Mouse (Mus musculus) embryo, embryonic 10 days (tissue): ENCODE measurements around the gene Shc1.

Experiments used
- DNase-seq: peaks from one replicate; pipeline ENCODE4 v3.0.0-alpha.2; 2015; ENCODE audit warnings: low spot score

Shc1 gene

DNA sequence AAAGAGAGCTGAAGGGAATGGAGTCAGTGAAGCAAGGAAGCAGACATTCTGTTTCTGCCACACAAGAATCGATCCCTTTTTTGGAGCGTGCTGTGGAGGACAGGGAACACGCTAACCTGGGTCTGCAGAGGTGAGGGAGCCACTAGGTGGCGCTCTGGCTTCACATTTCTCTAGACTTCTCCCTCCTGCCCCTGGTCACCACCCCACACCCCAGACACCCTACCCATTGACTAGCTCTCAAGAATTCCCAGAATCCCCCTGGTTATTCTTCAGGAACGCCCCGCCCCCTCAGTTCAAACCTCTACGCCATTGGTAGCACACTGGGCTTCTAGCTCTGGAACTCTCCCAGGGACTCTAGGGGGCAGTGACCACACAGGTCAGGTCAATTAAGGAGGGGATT, 31.3 kb downstream of the Shc1 start:
- DNase-seq = peak; percentile 74

- DNase-seq = no peak
These were observed 33.7 kb downstream of the Shc1 start for GRCm38 (mm10) chr3:89451916-89452315.

DNA sequence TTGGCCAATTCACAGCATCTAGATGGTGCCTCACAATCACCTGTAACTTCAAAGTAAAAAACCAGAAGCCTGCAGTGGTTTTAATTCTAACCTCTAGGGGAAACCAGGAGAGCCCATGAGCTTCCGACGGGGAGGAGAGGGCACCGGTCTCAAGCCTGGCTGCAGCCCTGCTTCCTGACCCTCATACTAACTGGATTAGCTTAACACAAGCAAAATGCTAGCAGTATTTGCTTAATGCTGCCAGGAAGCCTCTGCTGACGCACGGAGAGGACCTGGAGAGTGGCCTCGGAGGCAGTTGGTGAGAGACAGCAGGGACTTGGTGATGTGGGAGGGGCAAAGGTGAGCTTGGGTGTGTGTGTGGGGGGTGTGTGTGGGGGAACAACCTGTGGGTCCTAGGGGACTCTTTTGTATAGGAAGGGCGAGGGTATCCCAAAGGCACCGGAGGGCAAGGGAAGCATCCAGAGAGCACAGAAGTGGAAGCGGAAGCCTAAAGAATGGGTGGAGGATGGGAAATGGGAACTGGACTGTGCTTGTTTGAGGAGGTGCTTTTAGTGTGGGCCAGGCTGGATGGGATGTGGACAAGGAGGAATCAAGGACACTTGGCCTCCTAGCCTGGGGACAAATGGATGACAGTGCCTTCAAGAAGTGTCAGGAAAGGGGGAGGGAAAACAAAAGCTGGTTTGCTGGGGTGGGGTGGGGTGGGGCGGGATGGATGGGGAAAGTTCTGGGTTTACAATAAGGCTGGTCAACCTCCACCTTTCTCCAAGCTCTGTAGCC, 36.3 kb downstream of the Shc1 start, which contains the start of gene Pmvk:
Pmvk (plus strand) TSS at position 141 of the 777 bp plus-strand sequence.
- DNase-seq = no peak

GRCm38 (mm10) chr3:89455786-89456285, 37.6 kb downstream of the Shc1 start:
- no peak for DNase-seq

- DNase-seq = peak; percentile 91
These were observed 38.8 kb downstream of the Shc1 start for GRCm38 (mm10) chr3:89456726-89457665.

DNA sequence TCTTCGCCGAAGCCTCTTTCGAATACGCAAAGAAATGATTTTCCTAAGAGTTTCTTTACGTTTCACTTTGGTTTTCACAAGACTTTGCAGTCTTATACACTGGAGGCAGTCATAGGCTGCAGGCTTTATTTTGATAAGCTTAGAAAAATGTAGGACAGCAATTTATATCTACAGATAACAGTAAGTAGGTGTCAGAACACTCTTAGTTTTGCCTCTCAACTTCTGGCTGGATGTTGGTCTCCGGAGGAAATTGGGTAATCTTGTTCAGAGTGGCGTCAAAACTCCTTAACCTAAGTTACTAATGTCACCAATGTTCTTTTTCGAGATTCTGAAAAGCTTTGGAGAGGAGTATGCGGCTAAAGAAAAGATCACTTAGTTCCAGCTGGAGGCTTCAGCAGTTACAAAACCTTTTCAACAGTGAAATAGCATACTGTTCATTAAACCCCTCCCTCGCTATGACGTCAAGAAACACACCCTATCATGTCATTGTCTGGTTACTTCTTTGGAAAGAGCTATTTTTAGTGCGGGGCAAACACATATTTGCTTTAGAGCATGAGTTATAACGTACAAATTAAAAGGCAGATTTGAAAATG, 40.2 kb downstream of the Shc1 start:
- no peak for DNase-seq

DNA sequence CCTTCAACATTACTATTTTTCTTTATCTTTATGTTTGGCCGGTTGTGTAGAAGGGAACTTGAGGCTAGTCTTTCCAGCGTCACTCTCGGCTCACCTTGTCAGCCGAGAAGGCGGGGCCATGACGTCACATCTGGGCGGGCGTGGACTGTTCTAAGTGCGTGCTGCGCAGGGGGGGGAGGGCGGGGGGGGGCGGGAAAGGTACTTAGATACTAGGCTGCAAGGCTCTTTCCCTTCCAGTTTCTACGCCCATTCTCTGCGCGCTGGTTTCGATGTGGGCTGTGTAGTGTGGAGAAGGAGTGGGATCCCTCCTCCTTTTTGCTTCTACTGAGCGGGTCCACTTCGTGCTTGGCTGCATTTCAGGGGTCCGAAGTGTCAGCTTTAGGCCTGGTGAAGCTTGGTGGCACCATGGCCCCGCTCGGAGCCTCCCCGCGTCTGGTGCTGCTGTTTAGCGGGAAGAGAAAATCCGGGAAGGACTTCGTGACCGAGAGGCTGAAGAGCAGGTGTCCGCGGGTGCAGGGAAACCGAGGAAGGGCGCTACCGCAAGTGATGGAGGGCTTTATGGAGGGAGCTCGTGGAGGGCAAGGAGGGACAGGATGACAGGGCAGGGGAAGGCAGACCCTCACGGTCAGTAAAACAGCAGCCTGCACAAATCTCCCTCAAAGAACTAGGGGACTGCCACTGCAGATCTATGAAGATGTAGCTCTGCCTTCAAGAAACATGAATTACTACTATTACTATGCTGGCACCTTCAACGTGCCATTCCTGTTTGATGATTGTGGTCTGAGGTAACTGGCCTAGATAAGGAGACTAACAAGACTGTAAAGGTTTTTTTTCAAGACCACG, 40.9 kb downstream of the Shc1 start:
- peak; percentile 97 for DNase-seq

DNA sequence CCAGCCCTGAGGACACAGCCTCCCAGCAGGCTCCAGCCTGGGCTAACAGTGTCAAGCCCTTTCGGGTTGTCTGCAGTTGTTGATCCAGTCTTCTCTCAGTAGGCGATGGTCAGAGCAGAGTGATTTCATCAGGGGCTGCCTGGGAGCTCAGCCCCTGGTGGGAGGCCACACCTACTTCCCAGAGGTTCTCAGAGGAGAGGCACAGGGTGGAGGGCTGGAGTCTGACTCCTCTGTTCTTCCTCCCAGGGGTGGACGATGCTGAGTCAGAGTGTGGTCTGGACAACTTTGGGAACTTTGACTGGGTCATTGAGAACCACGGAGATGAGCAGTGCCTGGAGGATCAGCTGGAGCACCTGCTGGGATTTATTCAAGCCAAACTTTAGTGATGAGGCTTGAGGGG, 50.0 kb downstream of the Shc1 start:
- DNase-seq = no peak

GRCm38 (mm10) chr3:89472280-89472679, 54.0 kb downstream of the Shc1 start:
- DNase-seq = no peak

DNA sequence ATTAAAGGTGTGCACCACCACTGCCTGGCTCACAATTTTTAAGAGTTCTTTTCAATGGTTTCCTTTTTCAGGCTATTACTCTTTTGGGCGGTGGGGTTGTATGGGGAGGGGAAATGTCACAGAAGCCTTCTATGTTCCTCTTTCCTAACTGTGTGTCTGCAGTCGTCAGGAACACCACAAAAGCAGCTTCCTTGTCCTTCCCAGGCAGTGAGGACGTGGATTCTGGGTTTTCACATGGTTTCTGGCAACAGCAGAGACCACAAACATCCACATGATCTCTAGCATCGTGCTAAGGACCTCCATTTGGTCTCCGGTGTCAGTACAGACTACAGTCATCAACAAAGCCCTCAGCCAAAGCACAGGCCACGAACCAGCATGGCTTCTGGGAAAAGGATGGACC, 55.6 kb downstream of the Shc1 start:
- no peak for DNase-seq

DNA sequence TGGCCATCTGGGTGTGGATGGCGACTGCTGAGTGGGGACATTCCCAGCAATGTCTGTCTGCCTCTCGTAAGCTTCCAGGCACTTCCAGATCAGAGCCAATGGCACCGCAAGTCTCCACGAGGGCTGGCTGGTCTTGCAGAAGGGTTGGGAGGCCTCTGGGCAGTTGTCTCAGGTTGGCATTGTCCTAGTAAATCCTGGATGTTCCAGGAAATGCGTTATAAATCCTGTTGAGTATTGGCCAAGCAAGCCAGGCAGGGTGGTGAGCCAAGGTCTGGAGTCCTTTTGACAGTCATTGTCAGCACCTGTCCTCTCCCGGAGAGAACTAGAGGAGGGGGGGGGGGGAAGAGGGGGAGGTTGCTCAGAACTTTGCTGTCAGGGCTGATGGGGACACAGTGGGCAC, 60.8 kb downstream of the Shc1 start:
- DNase-seq = no peak
